Mouse (Mus musculus): ENCODE results near the gene Npcd. TPM values are rescaled to one million over a fixed set of nuclear protein-coding genes. Genes with fewer than 3 reads are reported as not detected.

Gene Npcd
- polyA plus RNA-seq, 1 experiment: not detected

DNA sequence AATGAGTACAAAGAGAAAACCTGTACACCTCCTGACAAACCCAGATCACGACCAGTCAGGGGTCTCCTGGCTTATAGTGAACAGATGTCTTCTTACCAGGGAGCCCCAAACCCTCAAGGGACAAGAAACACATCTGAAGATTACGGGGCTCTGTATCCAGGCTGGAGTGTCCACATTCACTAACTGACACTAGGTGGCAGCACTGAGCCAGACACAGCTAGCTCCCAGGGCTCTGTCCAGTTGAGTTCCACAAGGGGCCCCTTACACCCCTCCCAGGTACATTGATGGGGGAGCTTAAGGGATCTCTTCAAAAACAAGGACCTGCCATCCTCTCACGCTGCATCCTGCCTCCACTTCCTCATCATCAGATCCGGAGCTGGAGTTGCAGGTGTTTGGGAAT lies 3.6 kb downstream of the Npcd start:
- Histone ChIP-seq H3K4me1 (ENCODE audit: control insufficient read depth, insufficient read depth, low read length) (peaks cover 6% of the 10 kb centered on the region; the same call in 1 of the 2 replicates), H3K27me3 (replicated peaks; ENCODE audit: control insufficient read depth, insufficient read depth, low read length) (no peaks in the 10 kb centered on the region), H3K36me3 (ENCODE audit: control insufficient read depth, insufficient read depth, low read length) (no peaks in the 10 kb centered on the region), H3K4me3 (ENCODE audit: insufficient read depth, low read depth, low read length) (no peak overlapping the region), H3K27ac (ENCODE audit: insufficient read depth, low read depth, low read length) (no peak overlapping the region)
- WGBS: 7% methylated on average over 4 of the region's 4 CpGs
- TF ChIP-seq CTCF (conservative IDR thresholded peaks at IDR 0.05; ENCODE audit: insufficient read depth, insufficient read length, low read depth, low read length) (peak; percentile 87), POLR2A (IDR thresholded peaks at IDR 0.05; ENCODE audit: low read depth, low read length) (no peak)
- DNase-seq: peak; percentile 80

GRCm38 (mm10) chr15:79829431-79829830 lies 4.6 kb downstream of the Npcd start:
- no peak overlapping the region for H3K27ac ChIP-seq (ENCODE audit: insufficient read depth, low read depth, low read length)
- WGBS: 75% methylated on average over 5 of the region's 5 CpGs
- H3K36me3 ChIP-seq (ENCODE audit: control insufficient read depth, insufficient read depth, low read length): no peaks in the 10 kb centered on the region
- no peaks in the 10 kb centered on the region for H3K27me3 ChIP-seq (replicated peaks; ENCODE audit: control insufficient read depth, insufficient read depth, low read length)
- no peak for TF ChIP-seq CTCF (conservative IDR thresholded peaks at IDR 0.05; ENCODE audit: insufficient read depth, insufficient read length, low read depth, low read length)
- TF ChIP-seq POLR2A (IDR thresholded peaks at IDR 0.05; ENCODE audit: low read depth, low read length): no peak
- no peak overlapping the region for H3K4me3 ChIP-seq (ENCODE audit: insufficient read depth, low read depth, low read length)
- H3K4me1 ChIP-seq (ENCODE audit: control insufficient read depth, insufficient read depth, low read length): peaks cover 6% of the 10 kb centered on the region; the same call in 1 of the 2 replicates
- no peak for DNase-seq

GRCm38 (mm10) chr15:79828366-79829035 lies 5.5 kb downstream of the Npcd start:
- WGBS: 50% methylated on average over 46 of the region's 46 CpGs
- TF ChIP-seq POLR2A (IDR thresholded peaks at IDR 0.05; ENCODE audit: low read depth, low read length): no peak
- TF ChIP-seq CTCF (conservative IDR thresholded peaks at IDR 0.05; ENCODE audit: insufficient read depth, insufficient read length, low read depth, low read length): no peak; the same call in 1 of the 2 replicates
- no peak overlapping the region for H3K27ac ChIP-seq (ENCODE audit: insufficient read depth, low read depth, low read length)
- H3K36me3 ChIP-seq (ENCODE audit: control insufficient read depth, insufficient read depth, low read length): no peaks in the 10 kb centered on the region
- H3K27me3 ChIP-seq (replicated peaks; ENCODE audit: control insufficient read depth, insufficient read depth, low read length): no peaks in the 10 kb centered on the region
- H3K4me3 ChIP-seq (ENCODE audit: insufficient read depth, low read depth, low read length): no peak overlapping the region
- no peak for DNase-seq
- peaks cover 6% of the 10 kb centered on the region; the same call in 1 of the 2 replicates for H3K4me1 ChIP-seq (ENCODE audit: control insufficient read depth, insufficient read depth, low read length)

- Histone ChIP-seq H3K36me3 (ENCODE audit: control insufficient read depth, insufficient read depth, low read length) (no peaks in the 10 kb centered on the region), H3K27me3 (replicated peaks; ENCODE audit: control insufficient read depth, insufficient read depth, low read length) (no peaks in the 10 kb centered on the region), H3K4me1 (ENCODE audit: control insufficient read depth, insufficient read depth, low read length) (peaks cover 2% of the 10 kb centered on the region; the same call in 1 of the 2 replicates), H3K27ac (ENCODE audit: insufficient read depth, low read depth, low read length) (no peak overlapping the region), H3K4me3 (ENCODE audit: insufficient read depth, low read depth, low read length) (no peak overlapping the region)
- TF ChIP-seq POLR2A (IDR thresholded peaks at IDR 0.05; ENCODE audit: low read depth, low read length): no peak
- TF ChIP-seq CTCF (conservative IDR thresholded peaks at IDR 0.05; ENCODE audit: insufficient read depth, insufficient read length, low read depth, low read length): no peak
- 87% methylated on average over 11 of the region's 11 CpGs for WGBS
- DNase-seq: no peak
These were observed 6.2 kb downstream of the Npcd start for GRCm38 (mm10) chr15:79827778-79828210.

DNA sequence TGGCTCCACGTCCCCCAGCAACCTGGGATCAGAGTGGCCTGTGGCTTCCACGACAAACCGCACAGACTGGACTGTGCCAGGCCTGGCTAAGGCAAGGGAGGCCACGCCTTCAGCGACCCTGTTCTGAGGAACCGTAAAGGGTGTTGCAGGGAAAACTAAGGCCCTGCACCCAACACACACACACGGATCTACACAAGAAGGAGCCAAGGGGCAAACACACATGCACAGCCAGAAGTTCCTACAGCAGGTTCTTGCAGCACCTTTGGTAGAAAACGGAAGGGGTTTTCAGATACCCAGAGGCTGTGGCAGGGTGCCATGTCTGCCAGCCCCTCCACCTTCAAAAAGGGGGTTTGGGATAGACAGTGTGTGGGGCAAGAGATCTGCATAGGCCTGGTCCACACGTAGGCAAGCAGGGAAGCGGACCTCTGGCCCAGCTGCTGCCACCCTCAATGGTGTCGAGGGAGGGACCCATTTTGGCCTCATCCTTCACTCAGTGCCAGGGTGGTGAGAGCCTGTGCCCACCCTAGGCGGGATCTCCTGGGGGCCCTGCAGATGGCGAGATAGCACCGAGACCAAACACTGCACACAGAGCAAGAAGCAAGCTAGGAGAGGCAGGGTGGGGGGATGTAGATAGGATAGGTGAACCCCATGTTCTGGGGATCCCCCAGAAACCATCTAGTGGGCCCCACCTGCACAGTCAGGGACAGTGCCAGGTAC lies 6.8 kb downstream of the Npcd start:
- no peaks in the 10 kb centered on the region for H3K27me3 ChIP-seq (replicated peaks; ENCODE audit: control insufficient read depth, insufficient read depth, low read length)
- H3K27ac ChIP-seq (ENCODE audit: insufficient read depth, low read depth, low read length): no peak overlapping the region
- no peaks in the 10 kb centered on the region for H3K36me3 ChIP-seq (ENCODE audit: control insufficient read depth, insufficient read depth, low read length)
- no peak for DNase-seq
- TF ChIP-seq POLR2A (IDR thresholded peaks at IDR 0.05; ENCODE audit: low read depth, low read length) (no peak), CTCF (conservative IDR thresholded peaks at IDR 0.05; ENCODE audit: insufficient read depth, insufficient read length, low read depth, low read length) (no peak)
- WGBS: 86% methylated on average over 14 of the region's 14 CpGs
- no peak overlapping the region for H3K4me3 ChIP-seq (ENCODE audit: insufficient read depth, low read depth, low read length)
- H3K4me1 ChIP-seq (ENCODE audit: control insufficient read depth, insufficient read depth, low read length): no peaks in the 10 kb centered on the region

DNA sequence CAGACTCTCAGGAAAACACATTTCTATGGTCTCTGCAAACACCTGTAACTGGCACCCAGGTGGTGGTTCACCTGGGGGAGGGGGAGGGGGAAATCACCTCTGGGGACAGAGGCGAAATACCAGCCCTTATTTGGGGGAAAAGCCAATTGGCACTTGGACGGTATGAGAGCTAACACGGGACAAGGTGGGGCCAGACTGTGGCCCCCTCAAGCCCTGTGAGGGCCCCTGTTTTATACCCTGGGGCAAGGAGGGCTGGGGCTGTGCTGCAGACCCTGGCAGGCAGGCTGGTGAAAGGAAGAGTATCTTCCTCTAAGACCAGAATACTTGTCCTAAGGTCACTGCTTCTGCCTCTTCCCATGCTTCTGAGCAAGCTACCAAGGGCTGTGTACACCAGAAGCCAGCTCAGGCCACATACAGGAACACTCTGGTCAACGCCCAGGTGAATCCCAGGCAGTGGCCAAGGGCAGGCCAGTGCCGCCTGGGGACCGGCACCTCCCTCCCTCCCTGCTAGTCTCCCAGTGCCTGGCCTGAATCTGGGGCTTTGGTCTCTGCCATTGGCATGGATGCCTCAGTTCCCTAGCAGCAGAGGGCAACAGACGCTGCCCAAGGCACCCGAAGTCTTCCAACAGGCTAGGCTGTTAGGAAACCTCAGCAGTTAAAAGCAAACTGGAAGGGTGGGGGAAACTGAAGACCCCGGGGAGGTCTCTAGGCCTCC lies 7.7 kb downstream of the Npcd start:
- DNase-seq: no peak
- Histone ChIP-seq H3K4me1 (ENCODE audit: control insufficient read depth, insufficient read depth, low read length) (no peaks in the 10 kb centered on the region), H3K36me3 (ENCODE audit: control insufficient read depth, insufficient read depth, low read length) (no peaks in the 10 kb centered on the region), H3K4me3 (ENCODE audit: insufficient read depth, low read depth, low read length) (no peak overlapping the region), H3K27ac (ENCODE audit: insufficient read depth, low read depth, low read length) (no peak overlapping the region), H3K27me3 (replicated peaks; ENCODE audit: control insufficient read depth, insufficient read depth, low read length) (no peaks in the 10 kb centered on the region)
- TF ChIP-seq CTCF (conservative IDR thresholded peaks at IDR 0.05; ENCODE audit: insufficient read depth, insufficient read length, low read depth, low read length): no peak
- WGBS: 83% methylated on average over 9 of the region's 9 CpGs
